Mouse (Mus musculus): ENCODE results near the gene Cmtm7. TPM values are rescaled to one million over a fixed set of nuclear protein-coding genes. Genes with fewer than 3 reads are reported as not detected.

The Cmtm7 gene
- polyA plus RNA-seq, 1 experiment from 2014 or later, result 37.0 TPM

- Histone ChIP-seq H3K4me2 (replicated peaks) (no peak overlapping the region), H3K9me3 (no peaks in the 10 kb centered on the region), H3K27me3 (replicated peaks) (no peaks in the 10 kb centered on the region), H3K4me3 (no peak overlapping the region), H3K36me3 (peaks cover 10% of the 10 kb centered on the region), H3K27ac (no peak overlapping the region), H3K9ac (no peak overlapping the region), H3K4me1 (peaks cover 21% of the 10 kb centered on the region)
- WGBS, result 90% methylated on average over 3 of the region's 3 CpGs
- ATAC-seq (ENCODE audit: low FRiP score, low read depth), result no peak
Measured at GRCm38 (mm10) chr9:114776361-114776760, 5.3 kb downstream of the Cmtm7 start.

GRCm38 (mm10) chr9:114775272-114775671 lies 6.4 kb downstream of the Cmtm7 start:
- 74% methylated on average over 4 of the region's 4 CpGs for WGBS

GRCm38 (mm10) chr9:114774629-114775028 lies 7.0 kb downstream of the Cmtm7 start:
- Histone ChIP-seq H3K27ac (no peak overlapping the region), H3K9ac (no peak overlapping the region), H3K4me3 (no peak overlapping the region), H3K36me3 (peaks cover 10% of the 10 kb centered on the region), H3K4me1 (peaks cover 10% of the 10 kb centered on the region; the same call in 1 of the 2 replicates), H3K9me3 (no peaks in the 10 kb centered on the region), H3K27me3 (replicated peaks) (no peaks in the 10 kb centered on the region), H3K4me2 (replicated peaks) (no peak overlapping the region)
- ATAC-seq (ENCODE audit: low FRiP score, low read depth), result no peak
- WGBS, result 84% methylated on average over 6 of the region's 6 CpGs

More at GRCm38 (mm10) chr9:114775272-114775671, 6.4 kb downstream of the Cmtm7 start:
- Histone ChIP-seq H3K4me1 (peaks cover 10% of the 10 kb centered on the region; the same call in 1 of the 2 replicates), H3K27me3 (replicated peaks) (no peaks in the 10 kb centered on the region), H3K27ac (no peak overlapping the region), H3K9me3 (no peaks in the 10 kb centered on the region), H3K36me3 (peaks cover 10% of the 10 kb centered on the region), H3K9ac (no peak overlapping the region), H3K4me3 (no peak overlapping the region), H3K4me2 (replicated peaks) (no peak overlapping the region)
- no peak for ATAC-seq (ENCODE audit: low FRiP score, low read depth)

GRCm38 (mm10) chr9:114771565-114771964 lies 10.1 kb downstream of the Cmtm7 start:
- H3K9ac ChIP-seq, result no peak overlapping the region
- WGBS, result 92% methylated on average over 7 of the region's 7 CpGs
- H3K27ac ChIP-seq, result no peak overlapping the region
- H3K4me2 ChIP-seq (replicated peaks), result no peak overlapping the region
- no peak for ATAC-seq (ENCODE audit: low FRiP score, low read depth)
- H3K36me3 ChIP-seq, result peaks cover 10% of the 10 kb centered on the region
- H3K4me3 ChIP-seq, result no peak overlapping the region
- H3K27me3 ChIP-seq (replicated peaks), result no peaks in the 10 kb centered on the region
- H3K4me1 ChIP-seq, result peaks cover 24% of the 10 kb centered on the region
- no peaks in the 10 kb centered on the region for H3K9me3 ChIP-seq

- ATAC-seq (ENCODE audit: low FRiP score, low read depth), result no peak
- peaks cover 20% of the 10 kb centered on the region for H3K4me1 ChIP-seq
- H3K9me3 ChIP-seq, result no peaks in the 10 kb centered on the region
Measured at GRCm38 (mm10) chr9:114770224-114770623, 11.4 kb downstream of the Cmtm7 start.

GRCm38 (mm10) chr9:114768066-114768465 lies 13.6 kb downstream of the Cmtm7 start:
- peaks cover 10% of the 10 kb centered on the region for H3K36me3 ChIP-seq
- H3K9ac ChIP-seq, result no peak overlapping the region
- no peak overlapping the region for H3K4me3 ChIP-seq
- WGBS, result 60% methylated on average over 10 of the region's 10 CpGs
- no peaks in the 10 kb centered on the region for H3K27me3 ChIP-seq (replicated peaks)
- no peak for ATAC-seq (ENCODE audit: low FRiP score, low read depth)
- H3K4me1 ChIP-seq, result peaks cover 14% of the 10 kb centered on the region
- no peak overlapping the region for H3K4me2 ChIP-seq (replicated peaks)
- no peak overlapping the region for H3K27ac ChIP-seq
- no peaks in the 10 kb centered on the region for H3K9me3 ChIP-seq

More at GRCm38 (mm10) chr9:114770224-114770623, 11.4 kb downstream of the Cmtm7 start:
- WGBS, result 91% methylated on average over 4 of the region's 4 CpGs
- no peak overlapping the region for H3K9ac ChIP-seq
- H3K36me3 ChIP-seq, result peaks cover 10% of the 10 kb centered on the region
- no peak overlapping the region for H3K4me2 ChIP-seq (replicated peaks)
- no peak overlapping the region for H3K27ac ChIP-seq
- no peaks in the 10 kb centered on the region for H3K27me3 ChIP-seq (replicated peaks)
- H3K4me3 ChIP-seq, result no peak overlapping the region

GRCm38 (mm10) chr9:114767507-114767906 lies 14.1 kb downstream of the Cmtm7 start:
- Histone ChIP-seq H3K4me3 (no peak overlapping the region), H3K9ac (no peak overlapping the region), H3K36me3 (peaks cover 8% of the 10 kb centered on the region), H3K27ac (no peak overlapping the region), H3K9me3 (no peaks in the 10 kb centered on the region), H3K4me1 (peaks cover 14% of the 10 kb centered on the region), H3K4me2 (replicated peaks) (no peak overlapping the region), H3K27me3 (replicated peaks) (no peaks in the 10 kb centered on the region)
- 69% methylated on average over 2 of the region's 2 CpGs for WGBS
- ATAC-seq (ENCODE audit: low FRiP score, low read depth), result no peak

- ATAC-seq (ENCODE audit: low FRiP score, low read depth), result peak; percentile 74; the same call in 1 of the 2 replicates
Measured at GRCm38 (mm10) chr9:114767030-114767429, 14.6 kb downstream of the Cmtm7 start.

GRCm38 (mm10) chr9:114763341-114763740 lies 18.3 kb downstream of the Cmtm7 start:
- WGBS, result 68% methylated on average over 13 of the region's 13 CpGs
- Histone ChIP-seq H3K27me3 (replicated peaks) (no peaks in the 10 kb centered on the region), H3K4me1 (peaks cover 14% of the 10 kb centered on the region), H3K9me3 (no peaks in the 10 kb centered on the region), H3K27ac (no peak overlapping the region), H3K4me3 (no peak overlapping the region), H3K9ac (no peak overlapping the region), H3K36me3 (peaks cover 10% of the 10 kb centered on the region; the same call in 1 of the 2 replicates), H3K4me2 (replicated peaks) (no peak overlapping the region)
- ATAC-seq (ENCODE audit: low FRiP score, low read depth), result no peak

More at GRCm38 (mm10) chr9:114767030-114767429, 14.6 kb downstream of the Cmtm7 start:
- Histone ChIP-seq H3K4me1 (peaks cover 14% of the 10 kb centered on the region), H3K9ac (no peak overlapping the region), H3K27me3 (replicated peaks) (no peaks in the 10 kb centered on the region), H3K27ac (no peak overlapping the region), H3K9me3 (no peaks in the 10 kb centered on the region), H3K4me2 (replicated peaks) (no peak overlapping the region), H3K4me3 (no peak overlapping the region), H3K36me3 (peaks cover 3% of the 10 kb centered on the region; the same call in 1 of the 2 replicates)
- WGBS, result 56% methylated on average over 13 of the region's 13 CpGs

GRCm38 (mm10) chr9:114761848-114762247 lies 19.8 kb downstream of the Cmtm7 start:
- no peak for ATAC-seq (ENCODE audit: low FRiP score, low read depth)
- WGBS, result 78% methylated on average over 11 of the region's 11 CpGs
- Histone ChIP-seq H3K4me2 (replicated peaks) (no peak overlapping the region), H3K27ac (no peak overlapping the region), H3K27me3 (replicated peaks) (no peaks in the 10 kb centered on the region), H3K4me3 (no peak overlapping the region), H3K9ac (no peak overlapping the region), H3K36me3 (peaks cover 10% of the 10 kb centered on the region; the same call in 1 of the 2 replicates), H3K4me1 (peaks cover 2% of the 10 kb centered on the region; the same call in 1 of the 2 replicates), H3K9me3 (no peaks in the 10 kb centered on the region)

GRCm38 (mm10) chr9:114760353-114760752 lies 21.3 kb downstream of the Cmtm7 start:
- ATAC-seq (ENCODE audit: low FRiP score, low read depth), result 0 out of 2 replicates have a peak, but pooled peaks have one; percentile 9
- H3K4me2 ChIP-seq (replicated peaks), result no peak overlapping the region
- 92% methylated on average over 5 of the region's 5 CpGs for WGBS
- no peaks in the 10 kb centered on the region for H3K9me3 ChIP-seq
- no peak overlapping the region for H3K27ac ChIP-seq
- H3K36me3 ChIP-seq, result peaks cover 12% of the 10 kb centered on the region; the same call in 1 of the 2 replicates
- no peak overlapping the region for H3K9ac ChIP-seq
- H3K4me1 ChIP-seq, result no peaks in the 10 kb centered on the region
- H3K27me3 ChIP-seq (replicated peaks), result no peaks in the 10 kb centered on the region
- no peak overlapping the region for H3K4me3 ChIP-seq

GRCm38 (mm10) chr9:114759886-114760285 lies 21.8 kb downstream of the Cmtm7 start:
- H3K9me3 ChIP-seq, result no peaks in the 10 kb centered on the region
- no peak overlapping the region for H3K4me3 ChIP-seq
- no peak overlapping the region for H3K4me2 ChIP-seq (replicated peaks)
- no peaks in the 10 kb centered on the region for H3K27me3 ChIP-seq (replicated peaks)
- no peaks in the 10 kb centered on the region for H3K4me1 ChIP-seq
- H3K9ac ChIP-seq, result no peak overlapping the region
- peaks cover 16% of the 10 kb centered on the region; the same call in 1 of the 2 replicates for H3K36me3 ChIP-seq
- ATAC-seq (ENCODE audit: low FRiP score, low read depth), result peak; percentile 30; the same call in 1 of the 2 replicates
- 73% methylated on average over 4 of the region's 4 CpGs for WGBS
- H3K27ac ChIP-seq, result no peak overlapping the region

GRCm38 (mm10) chr9:114758801-114759200 lies 22.9 kb downstream of the Cmtm7 start:
- 89% methylated on average over 5 of the region's 5 CpGs for WGBS
- Histone ChIP-seq H3K27me3 (replicated peaks) (no peaks in the 10 kb centered on the region), H3K36me3 (peaks cover 16% of the 10 kb centered on the region; the same call in 1 of the 2 replicates), H3K4me1 (no peaks in the 10 kb centered on the region), H3K4me2 (replicated peaks) (no peak overlapping the region), H3K27ac (no peak overlapping the region), H3K9ac (no peak overlapping the region), H3K9me3 (no peaks in the 10 kb centered on the region), H3K4me3 (no peak overlapping the region)
- no peak for ATAC-seq (ENCODE audit: low FRiP score, low read depth)

Measured in neural tube, embryonic 12.5 days (tissue).